Mouse (Mus musculus) hindbrain, embryonic 15.5 days (tissue): ENCODE results near the gene Gpr83. TPM values are rescaled to one million over a fixed set of nuclear protein-coding genes. Genes with fewer than 3 reads are reported as not detected.
"Not testable (repeated sequence)": the region's sequence is repeated elsewhere in the genome, so short reads cannot be mapped to it uniquely, and the experiment has no call there.

Experiments
- ATAC-seq: fragments of 200-750 bp; cut with Nextera tagmentation; 2 replicates; pipeline ENCODE4 v1.8.0; 2017; ENCODE audit warnings: low read depth, moderate number of reproducible peaks, moderate TSS enrichment; ENCODE audit not compliant: low FRiP score
- H3K27ac ChIP-seq: fragments of 300-500 bp; sonication (generic); replicated peaks from 2 replicates; pipeline ENCODE4 v1.5.1; 2015; ENCODE audit warnings: mild to moderate bottlenecking, inconsistent platforms
- H3K27me3 ChIP-seq: fragments of 300-500 bp; sonication (generic); 2 replicates; pipeline ENCODE4 v1.6.1; 2015; ENCODE audit warnings: control low read depth, inconsistent platforms
- H3K36me3 ChIP-seq: fragments of 300-500 bp; sonication (generic); 2 replicates; pipeline ENCODE4 v1.6.1; 2015; ENCODE audit warnings: control low read depth, inconsistent platforms
- H3K4me1 ChIP-seq: fragments of 300-500 bp; sonication (generic); replicated peaks from 2 replicates; pipeline ENCODE4 v1.6.1; 2015; ENCODE audit warnings: control low read depth, inconsistent platforms
- H3K4me2 ChIP-seq: fragments of 300-500 bp; sonication (generic); 2 replicates; pipeline ENCODE4 v1.6.1; 2015; ENCODE audit warnings: moderate library complexity, mild to moderate bottlenecking, inconsistent platforms
- H3K4me3 ChIP-seq: fragments of 300-500 bp; sonication (generic); 2 replicates; pipeline ENCODE4 v1.5.1; 2015; ENCODE audit warnings: mild to moderate bottlenecking, inconsistent platforms
- H3K9ac ChIP-seq: fragments of 300-500 bp; sonication (generic); 2 replicates; pipeline ENCODE4 v1.6.1; 2015; ENCODE audit warnings: inconsistent platforms
- H3K9me3 ChIP-seq: fragments of 300-500 bp; sonication (generic); 2 replicates; pipeline ENCODE4 v1.6.1; 2016; ENCODE audit warnings: control low read depth, inconsistent platforms
- WGBS: fragments of 180-500 bp; shearing (Covaris S2); methylation state at CpG from one replicate; pipeline ENCODE4 v1.1.7; 2015; 5-methylcytosine and 5-hydroxymethylcytosine counted together
- polyA plus RNA-seq: library from polyadenylated mRNA; unstranded; fragments of >200 nt; fragmentation: Nextera tagmentation; extraction: Ambion mirVana; gene quantifications from 2 replicates; pipeline ENCODE4 v1.2.1, GENCODE M21; 2015

Gpr83 gene
- polyA plus RNA-seq, 1 experiment from 2014 or later: 1.6 TPM

DNA sequence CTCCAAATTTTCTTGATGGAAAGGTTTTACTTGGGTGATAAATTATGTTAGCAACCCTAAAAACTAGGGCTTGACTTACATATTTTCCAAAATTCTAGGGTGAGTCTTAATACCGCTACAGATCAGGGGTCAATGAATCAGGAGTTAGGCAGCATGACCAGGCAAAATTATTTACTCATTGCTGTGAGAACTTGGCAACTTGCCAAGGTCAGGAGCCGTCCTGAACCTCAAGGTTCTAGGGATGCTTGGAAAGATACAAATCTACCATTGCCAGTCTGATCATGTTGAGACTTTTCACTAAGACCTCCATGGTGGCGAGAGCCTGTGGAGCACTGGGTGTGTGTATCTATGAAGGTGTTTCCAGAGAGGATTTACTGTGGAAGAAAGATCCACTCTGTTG lies 11.5 kb downstream of the Gpr83 start:
- no peak overlapping the region for H3K4me3 ChIP-seq
- H3K9me3 ChIP-seq: no peaks in the 10 kb centered on the region
- peaks cover 15% of the 10 kb centered on the region for H3K4me1 ChIP-seq
- H3K27ac ChIP-seq: no peak overlapping the region
- no peak for ATAC-seq
- H3K4me2 ChIP-seq: no peak overlapping the region
- WGBS: 61% methylated on average over 3 of the region's 3 CpGs
- H3K36me3 ChIP-seq: no peaks in the 10 kb centered on the region
- H3K9ac ChIP-seq: no peak overlapping the region
- no peaks in the 10 kb centered on the region for H3K27me3 ChIP-seq

DNA sequence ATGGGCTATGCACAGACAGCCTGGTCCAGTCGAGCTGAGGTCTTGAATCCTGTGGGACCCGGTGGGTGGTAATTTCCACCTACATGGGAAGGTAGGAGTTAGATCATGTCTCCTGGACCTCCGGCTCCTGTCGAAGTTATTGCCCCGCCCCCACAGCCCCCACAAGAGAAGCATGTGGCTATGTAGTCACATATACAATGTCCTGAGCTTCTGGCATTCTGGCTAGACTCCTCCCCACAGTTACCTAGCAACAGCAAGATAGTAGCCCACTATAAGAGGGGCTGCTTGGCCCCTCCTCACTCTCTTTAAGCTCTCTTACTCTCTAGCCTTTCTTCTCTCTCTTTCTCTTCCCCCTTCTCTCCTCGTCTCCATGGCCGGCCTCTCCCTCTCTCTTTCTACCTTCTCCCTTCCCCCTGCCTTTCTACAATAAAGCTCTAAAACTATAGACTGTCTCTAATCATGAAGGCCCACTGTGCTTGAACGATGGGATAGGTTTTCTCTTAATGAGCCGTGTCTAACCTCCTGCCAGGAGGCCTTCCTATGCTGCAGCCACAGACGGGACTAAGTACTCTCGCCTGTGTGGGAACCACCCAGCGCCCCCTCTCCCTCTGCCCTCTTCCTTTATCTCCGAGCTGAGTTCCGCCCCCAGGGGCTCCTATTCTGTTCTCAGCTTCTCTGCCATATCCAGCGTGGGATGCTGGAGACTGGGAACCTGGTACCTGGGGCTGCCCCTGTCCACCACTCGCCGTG lies 12.3 kb downstream of the Gpr83 start:
- Histone ChIP-seq H3K36me3 (no peaks in the 10 kb centered on the region), H3K9me3 (no peaks in the 10 kb centered on the region), H3K4me2 (peak overlapping the region; percentile 25), H3K27ac (no peak overlapping the region), H3K4me1 (peaks cover 15% of the 10 kb centered on the region), H3K4me3 (no peak overlapping the region), H3K9ac (no peak overlapping the region), H3K27me3 (no peaks in the 10 kb centered on the region)
- WGBS: 19% methylated on average over 17 of the region's 17 CpGs
- peak; percentile 80 for ATAC-seq

DNA sequence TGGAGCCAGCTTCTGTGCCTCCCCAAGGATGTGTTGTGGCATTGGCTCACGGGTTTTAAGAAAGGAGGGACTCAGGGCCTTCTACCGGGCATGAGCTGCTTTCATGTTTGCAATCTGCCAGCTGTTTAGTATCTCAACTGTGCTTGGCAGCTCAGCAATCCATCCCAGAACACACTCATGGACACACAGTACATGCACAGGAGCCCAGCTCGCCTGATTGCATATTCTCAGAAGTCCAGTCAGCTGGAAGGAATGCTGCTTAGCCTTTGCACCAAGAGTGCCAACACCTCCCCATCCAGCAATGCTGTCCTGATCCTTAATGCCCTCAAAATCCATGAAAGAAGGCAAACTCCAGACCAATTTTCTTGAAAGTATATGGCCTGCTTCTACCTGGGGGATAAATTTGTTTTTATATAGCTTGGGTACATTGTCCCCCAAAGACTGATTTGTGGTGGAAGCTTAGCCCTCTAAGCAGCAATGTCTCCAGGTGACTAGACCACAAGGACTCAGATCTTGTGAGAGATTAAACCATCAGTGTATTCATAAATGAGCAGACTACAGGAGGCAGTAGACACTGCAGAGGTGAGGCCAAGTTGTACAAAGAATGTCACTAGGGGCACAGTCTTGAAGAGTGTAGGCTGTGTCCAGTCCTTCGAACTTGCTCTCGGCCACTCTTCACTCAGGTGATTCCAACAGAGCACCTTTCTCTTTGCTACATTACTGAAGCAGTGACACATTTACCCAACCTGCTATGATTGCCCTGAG lies 15.9 kb downstream of the Gpr83 start:
- Histone ChIP-seq H3K27me3 (no peaks in the 10 kb centered on the region), H3K9me3 (no peaks in the 10 kb centered on the region), H3K4me3 (no peak overlapping the region), H3K27ac (no peak overlapping the region), H3K4me2 (no peak overlapping the region), H3K4me1 (peaks cover 15% of the 10 kb centered on the region), H3K36me3 (no peaks in the 10 kb centered on the region), H3K9ac (no peak overlapping the region)
- WGBS: 71% methylated on average over 5 of the region's 5 CpGs
- no peak for ATAC-seq

DNA sequence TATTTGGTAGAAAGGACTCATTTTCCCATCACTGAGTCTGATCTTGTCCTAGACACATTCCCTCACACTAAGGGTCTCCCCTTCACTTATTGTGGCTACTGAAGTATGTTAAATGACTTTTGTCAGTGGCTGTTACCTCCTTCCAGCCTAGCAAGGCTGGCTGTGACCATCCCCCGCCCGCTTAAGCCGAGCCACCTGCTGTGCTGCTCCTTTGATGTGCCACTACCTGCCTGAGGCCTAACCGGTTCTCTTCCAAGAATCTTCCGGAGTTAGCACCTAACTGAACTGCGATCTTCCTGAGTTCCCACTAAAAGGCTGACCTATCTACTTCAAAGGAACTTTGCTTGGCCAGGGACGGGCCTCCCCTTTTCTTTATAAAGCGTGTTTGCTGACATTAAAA lies 16.6 kb downstream of the Gpr83 start:
- H3K36me3 ChIP-seq, ATAC-seq, H3K27me3 ChIP-seq, H3K27ac ChIP-seq, H3K9me3 ChIP-seq, H3K4me3 ChIP-seq, H3K9ac ChIP-seq, H3K4me2 ChIP-seq: not testable (repeated sequence)
- peaks cover 15% of the 10 kb centered on the region for H3K4me1 ChIP-seq
- WGBS: 36% methylated on average over 8 of the region's 8 CpGs

DNA sequence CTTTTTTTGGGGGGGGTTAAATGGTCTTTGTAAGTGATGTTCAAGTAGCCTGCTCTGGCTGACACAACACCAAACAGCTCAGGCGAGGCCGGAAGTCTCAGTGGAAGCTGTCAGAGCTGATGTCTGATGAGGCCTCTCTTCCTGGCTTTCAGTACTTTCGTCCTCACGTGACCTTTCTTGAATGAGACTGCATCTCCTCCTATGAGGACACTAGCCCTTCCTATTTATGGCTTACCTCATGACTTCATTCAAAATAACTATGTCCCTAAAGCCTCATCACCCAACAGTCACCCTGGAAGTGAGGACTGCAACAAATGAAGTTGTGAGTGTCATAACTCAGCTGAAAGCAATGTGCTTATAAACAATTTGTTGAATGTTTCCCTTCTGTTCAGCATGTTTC lies 24.6 kb downstream of the Gpr83 start:
- no peak overlapping the region for H3K27ac ChIP-seq
- WGBS: 77% methylated on average over 4 of the region's 4 CpGs

DNA sequence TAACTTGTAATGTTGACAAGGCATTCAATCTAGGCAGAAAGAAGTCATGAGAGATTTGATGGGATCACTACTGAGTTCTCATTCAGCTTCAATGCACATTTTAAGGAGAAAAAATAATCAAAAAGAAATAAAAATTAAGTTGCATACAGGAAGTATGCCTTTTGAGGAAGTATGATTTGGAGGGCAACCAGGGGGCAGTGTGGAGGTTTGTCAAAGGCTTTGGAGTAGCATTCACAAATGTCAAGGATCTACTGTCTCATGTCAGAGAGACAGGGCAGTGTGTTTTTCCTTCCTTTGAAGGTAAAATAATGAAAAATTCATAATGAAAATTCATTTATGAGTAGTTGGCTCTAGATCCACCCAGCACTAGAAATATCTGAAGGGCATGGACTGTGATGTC lies 25.1 kb downstream of the Gpr83 start:
- Histone ChIP-seq H3K36me3 (no peaks in the 10 kb centered on the region), H3K4me1 (no peaks in the 10 kb centered on the region), H3K4me3 (no peak overlapping the region), H3K9me3 (no peaks in the 10 kb centered on the region), H3K4me2 (no peak overlapping the region), H3K27ac (no peak overlapping the region), H3K9ac (no peak overlapping the region), H3K27me3 (no peaks in the 10 kb centered on the region)
- no peak for ATAC-seq

More for the DNA sequence above, 24.6 kb downstream of the Gpr83 start:
- H3K36me3 ChIP-seq: no peaks in the 10 kb centered on the region
- H3K4me1 ChIP-seq: no peaks in the 10 kb centered on the region
- no peaks in the 10 kb centered on the region for H3K9me3 ChIP-seq
- H3K4me2 ChIP-seq: no peak overlapping the region
- ATAC-seq: no peak
- H3K4me3 ChIP-seq: no peak overlapping the region
- H3K9ac ChIP-seq: no peak overlapping the region
- no peaks in the 10 kb centered on the region for H3K27me3 ChIP-seq

DNA sequence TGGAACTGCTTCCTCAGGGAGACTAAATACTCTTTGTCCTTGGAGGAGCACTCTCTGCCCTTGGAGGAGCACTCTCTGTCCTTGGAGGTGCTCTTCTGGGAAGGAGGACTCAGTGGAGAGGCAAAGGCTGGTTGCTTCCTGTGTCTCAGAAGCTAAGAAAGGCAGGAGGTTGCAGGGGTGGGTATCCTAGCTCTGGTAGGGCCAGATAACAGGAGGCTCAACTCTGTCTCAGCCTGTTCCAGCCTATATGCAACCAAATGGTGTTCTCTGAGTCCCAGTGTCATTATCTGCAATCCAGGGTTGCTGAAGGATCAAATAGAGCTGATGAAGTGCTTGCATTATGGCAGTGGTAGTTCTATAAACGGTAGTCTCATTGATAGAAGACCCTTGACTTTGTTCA lies 25.9 kb downstream of the Gpr83 start:
- Histone ChIP-seq H3K4me3 (no peak overlapping the region), H3K36me3 (no peaks in the 10 kb centered on the region), H3K27ac (no peak overlapping the region), H3K9me3 (no peaks in the 10 kb centered on the region), H3K27me3 (no peaks in the 10 kb centered on the region), H3K4me2 (no peak overlapping the region), H3K9ac (no peak overlapping the region), H3K4me1 (no peaks in the 10 kb centered on the region)
- ATAC-seq: no peak
- WGBS: 82% methylated on average over 1 of the region's 1 CpGs

DNA sequence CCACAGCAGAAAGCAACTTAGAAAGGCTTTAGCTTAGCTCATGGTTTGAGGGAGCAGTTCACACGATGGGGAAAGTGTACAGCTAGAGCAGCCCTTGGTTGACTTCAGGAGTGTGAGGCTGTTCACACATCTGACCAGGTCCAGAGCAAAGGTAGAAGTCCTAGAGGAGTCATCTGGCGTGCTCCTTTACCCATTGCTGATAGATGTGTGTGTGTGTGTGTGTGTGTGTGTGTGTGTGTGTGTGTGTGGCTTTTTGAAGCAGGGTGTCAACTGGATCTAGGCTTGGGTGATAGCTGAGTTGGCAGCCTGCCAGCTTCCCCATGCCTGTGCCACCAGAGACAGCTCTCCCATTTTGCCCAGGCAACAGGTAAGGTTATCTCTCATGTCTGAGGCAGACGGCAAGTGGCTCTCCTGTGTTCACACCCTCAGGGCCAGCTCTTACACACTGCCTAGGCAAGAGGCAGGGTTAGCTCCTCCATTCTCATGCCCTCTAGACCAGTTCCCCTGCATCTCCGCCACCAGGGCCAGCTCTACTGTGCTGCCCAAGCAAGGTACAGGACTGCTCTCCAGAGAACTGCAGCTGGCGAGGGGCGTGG lies 27.9 kb downstream of the Gpr83 start:
- no peak for ATAC-seq
- Histone ChIP-seq H3K27ac (no peak overlapping the region), H3K4me1 (no peaks in the 10 kb centered on the region), H3K27me3 (no peaks in the 10 kb centered on the region), H3K4me3 (no peak overlapping the region), H3K9me3 (no peaks in the 10 kb centered on the region), H3K9ac (no peak overlapping the region), H3K36me3 (no peaks in the 10 kb centered on the region), H3K4me2 (no peak overlapping the region)
- 74% methylated on average over 6 of the region's 6 CpGs for WGBS

DNA sequence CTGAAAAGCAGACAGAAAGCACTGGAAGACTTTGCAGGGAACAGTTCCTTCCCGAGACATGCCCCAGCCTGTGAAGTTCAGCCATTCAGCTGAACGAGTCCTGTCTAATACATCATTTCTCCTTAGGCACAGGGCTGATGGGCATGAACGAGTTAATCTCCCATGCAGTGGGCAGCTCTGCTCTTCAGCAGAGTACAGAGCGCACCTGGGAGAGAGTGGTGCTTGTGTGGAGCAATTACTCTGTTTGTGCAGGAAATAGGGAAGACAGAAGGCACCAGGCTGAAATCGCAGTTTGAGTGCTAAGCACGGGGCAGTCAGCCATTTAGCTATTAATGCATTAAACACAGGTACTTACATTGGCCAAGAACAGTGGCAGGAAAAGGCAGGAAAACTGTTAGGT lies 28.7 kb downstream of the Gpr83 start:
- WGBS: 68% methylated on average over 6 of the region's 6 CpGs
- Histone ChIP-seq H3K9me3 (no peaks in the 10 kb centered on the region), H3K4me2 (no peak overlapping the region), H3K4me3 (no peak overlapping the region), H3K36me3 (no peaks in the 10 kb centered on the region), H3K9ac (no peak overlapping the region), H3K27me3 (no peaks in the 10 kb centered on the region), H3K4me1 (no peaks in the 10 kb centered on the region), H3K27ac (no peak overlapping the region)
- ATAC-seq: no peak

DNA sequence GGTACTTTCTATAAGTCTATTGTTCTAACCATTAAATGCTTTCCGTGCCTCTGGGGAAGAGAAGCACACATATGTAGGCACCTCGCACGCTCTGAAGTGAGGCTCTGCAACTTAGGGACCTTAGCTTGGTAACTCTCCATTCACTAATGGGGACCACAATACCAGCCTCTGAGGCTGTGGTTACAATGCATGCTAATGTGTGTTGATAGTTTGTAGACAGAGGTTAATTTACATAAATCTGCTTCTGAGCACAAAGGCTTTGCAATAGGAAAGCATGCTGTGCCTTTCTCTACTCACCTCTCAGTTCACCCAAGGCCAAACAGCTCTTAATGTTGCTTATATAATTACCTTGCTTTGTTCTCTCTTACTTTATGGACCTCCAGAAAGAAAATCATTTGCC lies 30.7 kb downstream of the Gpr83 start:
- Histone ChIP-seq H3K27ac (no peak overlapping the region), H3K27me3 (no peaks in the 10 kb centered on the region), H3K9ac (no peak overlapping the region), H3K4me1 (peaks cover 3% of the 10 kb centered on the region; the same call in 1 of the 2 replicates), H3K36me3 (no peaks in the 10 kb centered on the region), H3K9me3 (no peaks in the 10 kb centered on the region), H3K4me2 (no peak overlapping the region), H3K4me3 (no peak overlapping the region)
- 50% methylated on average over 3 of the region's 3 CpGs for WGBS
- no peak; the same call in 1 of the 2 replicates for ATAC-seq

DNA sequence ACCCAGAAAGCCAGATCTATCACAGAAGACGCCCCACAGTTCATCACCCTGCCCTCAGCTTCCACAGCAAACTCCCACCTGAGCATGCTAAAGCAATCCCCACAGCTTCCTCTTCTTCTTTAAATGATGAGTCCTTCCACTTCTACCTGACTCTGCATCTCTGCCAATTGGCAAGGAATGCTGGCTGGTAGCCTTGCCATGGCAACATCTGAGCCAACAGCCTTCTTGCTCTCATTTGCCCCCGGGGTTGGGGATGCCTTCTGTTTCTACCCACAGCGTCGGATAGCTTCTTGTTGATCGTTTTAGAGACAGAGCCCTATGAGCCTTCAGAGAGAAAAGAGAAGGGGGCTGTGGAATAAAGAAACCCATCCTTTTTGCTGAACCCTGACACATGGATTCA lies 31.9 kb downstream of the Gpr83 start:
- H3K4me3 ChIP-seq: no peak overlapping the region
- ATAC-seq: no peak
- H3K36me3 ChIP-seq: no peaks in the 10 kb centered on the region
- WGBS: 59% methylated on average over 5 of the region's 5 CpGs
- no peaks in the 10 kb centered on the region for H3K27me3 ChIP-seq
- H3K9me3 ChIP-seq: no peaks in the 10 kb centered on the region
- H3K4me1 ChIP-seq: peaks cover 5% of the 10 kb centered on the region; the same call in 1 of the 2 replicates
- H3K9ac ChIP-seq: no peak overlapping the region
- no peak overlapping the region for H3K4me2 ChIP-seq
- no peak overlapping the region for H3K27ac ChIP-seq

DNA sequence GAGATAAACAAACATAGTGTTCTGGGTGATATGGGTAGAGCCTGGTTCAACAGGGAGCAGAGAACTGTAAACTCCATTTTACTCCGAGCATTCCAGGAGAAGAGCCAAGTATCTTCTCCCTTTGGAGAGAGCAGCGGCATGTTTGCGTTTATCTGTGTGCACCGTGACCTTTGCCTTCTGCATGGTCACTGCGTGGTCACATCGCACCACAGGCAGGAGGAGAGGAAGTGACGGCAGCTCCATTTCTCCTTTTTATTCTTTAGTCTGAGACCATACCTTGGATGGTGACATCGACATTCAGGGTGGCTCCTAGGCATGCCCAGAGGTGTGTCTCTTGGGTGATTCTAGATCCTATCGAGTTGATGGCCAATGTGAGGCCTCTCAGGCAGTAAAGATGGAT lies 33.4 kb downstream of the Gpr83 start:
- no peaks in the 10 kb centered on the region for H3K9me3 ChIP-seq
- no peak overlapping the region for H3K27ac ChIP-seq
- 90% methylated on average over 9 of the region's 9 CpGs for WGBS
- peaks cover 5% of the 10 kb centered on the region; the same call in 1 of the 2 replicates for H3K4me1 ChIP-seq
- H3K9ac ChIP-seq: no peak overlapping the region
- no peaks in the 10 kb centered on the region for H3K27me3 ChIP-seq
- no peak overlapping the region for H3K4me2 ChIP-seq
- H3K4me3 ChIP-seq: no peak overlapping the region
- no peak for ATAC-seq
- no peaks in the 10 kb centered on the region for H3K36me3 ChIP-seq
